Mouse (Mus musculus): ENCODE measurements around the gene Apoc4.

GRCm38 (mm10) chr7:19699827-19700148 lies 18.5 kb upstream of the Apoc4 start:
- TF ChIP-seq POLR2A (IDR thresholded peaks at IDR 0.05; ENCODE audit: extremely low read depth, insufficient read depth, low read length) (no peak), CTCF (IDR thresholded peaks at IDR 0.05; ENCODE audit: extremely low read depth, insufficient read depth, low read length) (no peak)

Measured in cortical plate, adult 2 months (tissue).